Mouse (Mus musculus) c-Kit-negative CD71-positive TER-119-positive erythroid progenitor cells, embryonic 14.5 days (primary cell): Measurements from ENCODE around the gene Spock2.
A peak's percentile ranks its signal among the peaks of the same experiment; 100 is the strongest.
"Not testable (repeated sequence)": the region's sequence is repeated elsewhere in the genome, so short reads cannot be mapped to it uniquely, and the experiment has no call there.

Experiments used
- DNase-seq: peaks from one replicate; pipeline ENCODE4 v3.0.0-alpha.2; 2013; ENCODE audit warnings: low read depth, low spot score

Gene Spock2

DNA sequence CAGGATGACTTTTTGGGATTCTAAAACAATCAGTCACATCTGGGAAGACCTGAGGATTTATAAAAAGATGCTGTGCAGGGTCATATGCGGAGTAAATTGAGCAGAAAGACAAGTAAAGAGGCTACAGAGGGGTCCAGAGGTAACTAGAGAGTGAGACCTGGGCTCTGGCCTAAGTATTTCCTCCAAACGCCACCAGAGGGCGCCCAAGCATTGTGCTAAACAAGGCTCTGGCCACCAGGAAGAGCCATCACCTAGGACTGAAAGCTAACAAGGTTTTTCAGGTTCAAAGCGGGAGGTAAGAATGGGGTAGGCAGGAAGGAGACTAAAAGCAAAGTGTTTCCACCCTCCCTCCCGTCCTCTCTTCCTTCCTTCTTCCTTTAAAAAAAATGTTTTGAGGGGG is 42.1 kb downstream of the Spock2 start:
- peak; percentile 50 for DNase-seq

DNA sequence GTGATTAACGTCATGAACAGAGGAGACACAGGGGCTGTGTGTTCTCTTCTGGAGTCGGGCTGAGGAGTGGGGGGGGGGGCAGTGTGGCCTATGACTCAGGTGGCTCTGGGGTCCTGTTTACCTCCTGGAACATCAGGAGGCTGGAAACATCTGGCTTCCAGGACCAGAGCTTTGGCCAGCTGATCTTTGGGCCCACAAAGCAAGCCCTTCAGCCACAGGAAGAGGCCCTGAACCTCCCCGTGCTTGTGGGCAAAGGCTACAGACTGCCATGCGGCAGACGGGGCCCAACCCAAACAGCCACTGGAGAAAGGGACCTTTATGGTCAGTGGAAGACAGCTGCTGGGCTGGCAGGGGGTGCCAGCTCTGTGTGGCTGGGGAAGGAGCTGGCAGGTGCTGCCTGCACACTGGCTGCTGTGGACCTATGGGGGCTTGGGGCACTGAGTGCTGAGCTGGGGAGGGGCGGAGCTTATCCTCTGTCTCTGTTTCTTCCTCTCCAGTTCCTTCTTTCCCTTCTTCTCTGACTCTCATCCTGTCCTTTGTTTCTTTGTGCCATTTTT is 45.2 kb downstream of the Spock2 start:
- no peak for DNase-seq

DNA sequence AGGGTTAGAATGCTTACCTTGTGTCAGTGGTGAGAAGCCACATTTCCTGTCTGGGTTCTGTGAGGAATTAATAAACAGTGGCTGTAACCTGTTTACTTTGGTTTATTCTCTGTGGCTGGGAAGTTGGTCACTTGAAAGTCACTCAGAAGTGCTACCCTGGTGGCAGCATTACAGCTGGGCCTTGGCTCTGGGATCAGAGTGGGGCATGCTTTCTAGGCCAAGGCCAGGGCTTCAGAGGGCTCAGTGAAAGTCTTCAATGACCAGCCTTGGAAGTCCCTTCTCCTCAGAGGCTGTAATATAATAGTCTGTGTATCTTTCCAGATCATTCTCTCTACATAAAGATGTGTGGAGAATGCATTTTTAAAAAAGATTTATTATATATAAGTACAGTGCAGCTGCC is 50.0 kb downstream of the Spock2 start:
- DNase-seq, result no peak

DNA sequence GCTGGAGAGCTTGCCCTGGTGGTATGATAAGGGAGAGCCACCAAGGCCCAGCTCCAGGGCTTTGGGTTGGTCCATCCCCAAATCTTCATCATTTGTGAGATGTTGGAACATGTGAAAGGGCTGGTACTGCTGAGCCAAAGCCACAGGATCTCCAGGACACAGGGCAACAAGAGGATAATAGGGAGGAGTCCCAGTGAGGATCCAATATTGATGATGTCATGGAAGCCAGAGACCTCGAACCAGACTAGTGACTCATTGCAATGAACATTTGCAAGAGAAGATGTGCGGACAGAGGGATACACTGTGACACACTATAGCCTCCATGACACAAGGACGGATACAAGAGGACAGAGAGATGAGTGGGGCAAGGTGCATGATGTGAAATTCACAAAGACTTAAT is 52.1 kb downstream of the Spock2 start:
- DNase-seq, result no peak

DNA sequence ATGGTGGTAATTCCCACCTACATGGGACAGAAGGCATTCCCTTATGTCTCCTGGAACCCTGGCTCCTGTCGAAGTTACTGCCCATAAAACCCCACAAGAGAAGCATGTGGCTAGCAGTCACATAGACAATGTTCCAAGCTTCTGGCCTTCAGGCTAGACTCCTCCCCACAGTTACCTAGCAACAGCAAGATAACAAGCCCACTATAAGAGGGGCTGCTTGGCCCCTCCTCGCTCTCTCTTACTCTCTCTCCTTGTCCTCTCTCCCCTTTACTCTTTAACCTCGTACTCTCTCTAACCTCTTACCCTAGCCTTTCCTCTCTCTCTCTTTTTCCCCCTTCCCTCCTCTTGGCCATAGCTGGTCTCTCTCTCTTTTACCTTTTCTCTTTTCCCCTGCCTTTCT is 55.4 kb downstream of the Spock2 start:
- DNase-seq, result not testable (repeated sequence)

DNA sequence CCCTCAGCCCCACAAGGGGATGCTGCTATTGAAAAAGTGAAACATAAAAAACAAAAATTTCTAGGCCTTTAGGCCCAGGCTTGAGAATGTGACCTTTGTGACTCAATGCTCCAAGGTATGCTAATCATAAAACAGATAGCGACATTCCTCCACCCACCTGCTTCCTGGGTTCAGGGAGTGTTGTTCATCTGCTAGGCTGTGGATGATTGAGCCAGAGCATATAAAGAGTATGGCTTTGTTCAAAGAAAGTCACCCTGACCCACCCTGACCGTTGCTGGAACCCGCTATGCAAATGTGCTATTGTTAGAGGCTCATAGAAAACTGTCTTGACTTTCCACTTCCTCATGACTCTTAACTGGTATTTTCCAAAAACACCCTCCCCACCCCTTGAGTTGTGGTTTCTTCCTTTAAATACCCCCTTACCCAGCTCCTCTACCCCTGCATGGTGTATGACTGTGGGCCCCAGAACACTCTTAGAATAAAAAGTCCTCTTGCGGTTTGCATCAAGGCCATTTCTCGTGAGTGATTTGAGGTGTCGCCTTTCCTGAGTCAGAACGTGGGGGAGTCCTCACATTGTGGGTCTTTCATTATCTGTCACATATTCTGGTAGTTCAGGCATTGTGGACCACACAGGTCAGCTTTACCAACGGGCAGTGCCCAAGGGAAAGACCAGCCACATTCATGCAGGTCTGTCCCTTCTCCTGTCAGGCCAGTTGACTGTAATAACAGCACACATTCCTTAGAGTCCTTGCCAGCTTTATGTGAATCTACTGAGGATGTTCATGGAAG is 56.4 kb downstream of the Spock2 start:
- DNase-seq, result not testable (repeated sequence)

DNA sequence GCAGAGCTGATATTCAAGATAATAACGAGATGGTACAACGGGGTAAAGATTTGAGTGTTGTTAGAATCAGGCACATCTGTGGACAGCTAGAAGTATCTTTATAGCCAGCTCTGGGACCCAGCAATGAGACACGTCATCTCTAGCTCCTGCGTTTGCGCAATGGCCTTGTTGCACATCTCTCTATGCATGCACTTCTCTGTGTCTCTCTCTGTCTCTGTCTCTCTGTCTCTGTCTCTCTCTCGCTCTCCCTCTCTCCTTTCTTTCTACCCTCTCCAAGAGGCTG is 56.9 kb downstream of the Spock2 start:
- no peak for DNase-seq

DNA sequence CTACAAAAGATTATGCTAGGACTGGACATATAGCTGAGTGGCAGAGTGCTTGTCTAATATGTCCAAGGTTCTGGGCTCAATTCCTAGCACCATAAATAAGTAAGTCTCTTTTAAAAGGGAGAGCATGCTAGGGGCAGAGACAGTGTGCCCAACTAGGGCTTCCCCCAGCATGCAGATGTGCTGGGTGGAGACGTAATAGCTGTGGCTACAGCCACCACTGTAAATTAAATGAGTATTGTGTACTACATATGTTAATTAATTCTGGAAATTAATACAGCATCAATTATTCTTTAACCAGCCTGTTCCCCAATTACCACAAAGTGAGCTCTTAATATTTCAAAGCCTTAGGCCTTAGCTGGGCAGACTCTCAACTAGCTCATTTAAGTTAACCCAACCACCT is 58.9 kb downstream of the Spock2 start:
- DNase-seq, result no peak

DNA sequence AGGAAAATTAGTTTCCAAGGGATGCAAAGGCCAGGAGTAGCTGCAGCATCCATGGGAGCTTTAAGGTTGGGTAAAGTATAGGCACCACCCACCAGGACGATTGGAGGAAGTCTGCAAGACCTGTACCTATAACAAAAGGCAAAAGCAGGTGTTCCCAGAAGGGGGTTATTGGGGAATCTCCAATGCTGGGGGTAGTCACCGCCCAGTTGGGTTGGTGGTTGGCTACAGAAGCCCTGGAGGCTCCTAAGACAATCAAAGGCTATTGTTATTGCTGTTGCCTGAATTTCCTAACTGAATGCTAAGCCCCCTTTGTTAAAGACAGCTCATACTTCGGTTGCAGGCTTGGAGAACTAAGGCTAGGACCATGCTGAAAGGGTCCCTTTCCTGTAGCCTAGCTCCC is 60.0 kb downstream of the Spock2 start:
- DNase-seq, result no peak

DNA sequence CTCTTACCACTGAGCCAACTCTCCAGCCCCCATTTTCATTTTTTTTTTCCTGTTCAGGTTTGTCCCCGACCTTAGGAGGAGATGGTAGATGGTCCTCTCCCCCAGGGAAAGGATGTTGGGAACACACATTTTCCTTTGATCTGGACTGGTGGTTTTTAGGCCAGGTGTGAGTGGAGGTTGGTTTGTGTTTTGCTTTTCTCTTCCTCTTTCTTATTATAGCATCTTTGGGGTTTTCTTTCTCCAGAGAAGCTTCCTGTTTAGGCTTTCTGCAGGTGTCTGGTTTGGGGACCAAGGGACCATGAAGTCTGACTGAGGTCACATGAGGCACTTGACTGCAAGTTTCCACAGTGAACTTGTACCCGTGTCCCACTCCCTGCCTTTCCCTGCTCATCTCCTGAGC is 62.3 kb downstream of the Spock2 start:
- no peak for DNase-seq

DNA sequence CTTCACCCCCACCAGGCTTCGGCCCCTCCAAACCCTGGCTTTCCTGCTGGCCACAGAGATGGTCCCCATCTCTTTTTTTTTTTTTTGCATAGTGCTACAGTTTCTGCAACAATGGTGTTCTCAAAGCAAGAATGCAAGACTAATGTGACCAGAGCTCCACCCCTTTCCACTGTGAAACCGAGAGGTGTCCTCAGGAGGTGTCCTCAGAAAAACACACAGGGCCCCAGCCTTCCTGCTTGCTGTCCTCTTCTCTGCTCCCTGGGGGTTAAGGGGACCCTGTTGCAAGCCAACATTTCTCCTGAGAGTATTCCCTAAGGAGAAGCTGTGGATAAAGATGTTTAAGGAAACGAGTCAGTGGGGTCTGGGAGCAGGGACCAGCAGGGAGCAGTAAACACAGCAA is 62.9 kb downstream of the Spock2 start:
- DNase-seq, result no peak

DNA sequence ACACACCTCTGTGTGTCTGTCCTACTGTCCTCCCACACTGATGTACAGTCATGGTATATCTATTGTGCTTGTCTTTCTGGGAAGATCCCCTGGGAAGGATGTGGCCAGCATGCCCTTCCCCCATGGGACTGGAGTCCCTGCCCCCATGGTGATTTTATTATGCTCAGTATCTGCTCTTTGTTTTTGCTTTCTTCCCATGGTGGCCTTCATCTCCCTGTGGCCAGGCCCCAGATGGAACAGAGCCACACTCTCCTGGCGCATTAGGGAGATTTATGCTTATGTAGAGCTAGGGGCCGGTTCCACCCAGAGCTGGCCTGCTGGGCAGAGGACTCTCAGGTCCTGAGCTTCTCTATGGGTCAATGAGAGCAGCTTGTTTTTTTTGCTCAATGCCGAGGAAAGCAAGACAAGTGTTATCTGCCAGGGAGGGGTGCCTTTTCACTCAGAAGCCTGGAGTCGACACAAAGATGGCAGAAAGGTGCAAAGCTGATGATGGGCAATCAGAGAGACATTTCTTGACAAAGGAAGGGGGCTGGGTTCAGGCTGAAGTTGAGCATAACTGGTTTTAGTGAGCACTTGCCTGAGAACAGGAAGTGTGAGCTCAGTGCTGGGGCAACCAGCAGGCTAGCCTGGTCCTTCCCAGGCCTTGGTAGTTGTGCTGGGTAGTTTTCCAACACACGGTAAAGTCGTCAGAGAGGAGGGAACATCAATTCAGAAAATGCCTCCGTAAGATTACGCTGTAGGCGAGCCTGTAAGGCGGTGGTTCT is 64.5 kb downstream of the Spock2 start:
- no peak for DNase-seq

DNA sequence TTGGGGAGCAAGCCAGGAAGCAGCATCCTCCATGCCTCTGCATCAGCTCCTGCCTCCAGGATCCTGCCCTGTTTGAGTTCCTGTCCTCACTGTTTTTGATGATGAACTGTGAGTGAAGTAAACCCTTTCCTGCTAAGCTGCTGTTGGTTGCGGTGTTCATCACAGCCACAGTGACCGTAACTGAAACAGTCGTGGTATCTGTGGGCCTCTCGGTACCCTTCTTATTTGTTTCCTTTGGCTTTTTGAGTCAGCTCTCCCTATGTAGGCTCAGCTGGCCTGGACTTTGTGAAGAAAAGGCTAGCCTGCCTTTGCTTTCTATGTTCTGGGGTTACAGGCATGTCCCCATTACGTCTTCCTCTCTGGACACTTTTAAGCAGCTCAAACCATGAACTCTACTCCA is 65.3 kb downstream of the Spock2 start:
- DNase-seq, result no peak

DNA sequence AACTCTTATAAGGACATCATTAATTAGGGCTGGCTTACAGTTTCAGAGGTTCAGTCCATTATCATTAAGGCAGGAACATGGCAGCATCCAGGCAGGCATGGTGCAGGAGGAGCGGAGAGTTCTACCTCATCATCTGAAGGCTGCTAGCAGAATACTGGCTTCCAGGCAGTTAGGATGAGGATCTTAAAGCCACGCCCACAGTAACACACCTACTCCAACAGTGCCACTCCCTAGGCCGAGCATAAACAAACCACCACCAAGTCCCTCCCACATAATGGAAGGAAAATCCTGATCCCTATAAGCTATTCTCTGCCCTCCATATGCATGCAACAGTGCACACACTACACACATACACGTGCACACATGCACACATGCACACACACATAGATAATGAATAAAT is 66.3 kb downstream of the Spock2 start:
- no peak for DNase-seq

DNA sequence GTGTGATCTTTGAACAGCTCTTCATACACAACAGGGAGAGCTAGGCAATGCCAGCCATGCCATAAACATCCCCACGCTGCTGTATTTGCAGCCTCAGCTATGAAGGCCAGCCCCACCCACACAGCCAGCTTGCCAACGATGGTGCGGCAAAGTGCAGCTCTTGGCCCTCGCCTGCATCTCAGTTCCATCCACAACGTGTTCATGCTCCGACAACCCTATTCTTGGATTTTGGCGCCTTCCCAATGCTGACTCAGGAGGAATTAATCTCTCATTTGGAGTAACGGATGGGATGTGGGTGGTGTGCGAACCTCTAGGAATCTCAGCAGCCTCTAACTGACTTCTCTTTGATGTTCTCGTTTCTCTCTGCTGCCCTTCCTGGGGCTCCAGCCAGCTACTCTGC is 67.0 kb downstream of the Spock2 start:
- no peak for DNase-seq

DNA sequence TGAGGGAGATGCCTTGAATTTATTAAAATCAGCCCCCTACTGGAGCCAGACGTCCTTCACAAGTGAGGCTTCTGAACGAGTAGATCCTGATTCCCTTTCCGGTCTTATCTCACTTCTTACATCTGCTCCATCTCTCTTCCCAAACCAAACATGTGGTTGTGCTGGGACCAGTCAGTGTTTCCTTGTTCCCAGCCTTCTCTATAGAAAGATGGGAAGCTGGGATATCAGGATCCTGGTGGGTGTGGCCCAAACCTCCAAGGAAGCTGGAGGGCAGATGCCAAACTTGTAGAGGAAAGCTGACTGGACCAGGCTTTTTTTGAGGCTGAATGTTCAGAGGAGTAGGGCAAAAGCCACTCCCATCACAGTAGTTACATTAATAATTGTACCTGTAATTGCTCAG is 68.5 kb downstream of the Spock2 start:
- DNase-seq, result no peak

DNA sequence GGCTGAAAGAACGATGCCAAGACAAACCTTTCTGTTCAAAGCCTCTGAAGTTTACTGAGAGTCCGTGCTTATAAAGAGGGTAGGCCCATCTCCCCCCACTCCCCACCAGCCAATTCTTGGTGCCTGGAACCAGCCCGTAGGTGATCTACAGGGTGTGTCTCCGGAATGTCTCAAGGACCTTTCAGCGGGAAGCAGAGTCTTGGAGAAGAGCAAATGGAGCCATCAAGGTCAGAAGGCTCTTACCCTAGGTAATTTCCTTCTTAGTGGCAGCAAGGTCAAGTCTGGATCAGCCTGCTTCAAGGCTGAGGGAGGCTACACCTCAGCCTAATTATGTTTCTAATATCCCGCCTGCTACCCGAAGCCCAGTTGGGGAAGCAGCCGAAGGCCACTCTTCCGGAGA is 69.3 kb downstream of the Spock2 start:
- DNase-seq, result not testable (repeated sequence)
